Mouse (Mus musculus) c-Kit-positive CD71-negative TER-119-negative erythroid progenitor cells, embryonic 14.5 days (primary cell): ENCODE data around the gene Anxa6.

Experiments used
- DNase-seq: peaks from one replicate; pipeline ENCODE4 v3.0.0-alpha.2; 2013; ENCODE audit warnings: low read depth

Anxa6 gene

DNA sequence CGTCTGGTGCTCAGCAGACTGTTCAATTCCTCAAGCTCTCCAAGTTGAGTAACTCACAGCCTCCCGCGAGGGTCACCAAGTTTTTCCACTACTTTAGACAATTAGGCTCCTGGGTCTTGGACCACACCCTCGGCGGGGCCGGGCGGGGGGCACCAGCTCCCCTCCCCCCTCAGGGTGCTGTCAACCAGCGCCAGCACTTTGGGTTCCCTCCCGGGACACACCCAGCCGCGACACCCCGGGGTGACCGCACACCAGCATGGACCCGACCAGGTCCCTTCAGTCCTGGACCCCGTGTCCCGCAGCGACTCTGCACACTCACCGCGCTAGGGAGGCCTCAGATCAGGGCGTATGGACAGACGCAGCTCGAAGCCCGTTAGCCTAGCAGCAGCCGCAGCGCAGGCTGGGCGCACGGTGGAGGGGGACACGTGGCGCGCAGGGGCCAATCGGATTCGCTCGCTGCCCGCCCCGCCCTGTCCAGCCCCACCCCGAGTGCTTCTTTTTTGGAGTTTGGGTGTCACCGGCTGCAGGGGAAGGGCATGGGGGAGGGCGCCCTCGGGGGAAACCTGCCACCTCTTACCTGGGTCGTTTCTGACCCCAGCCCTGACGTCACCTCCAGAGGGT, at the start of gene Anxa6:
Anxa6 (minus strand) TSS at position 406 of the 621 bp plus-strand sequence.
- peak; percentile 64 for DNase-seq

DNA sequence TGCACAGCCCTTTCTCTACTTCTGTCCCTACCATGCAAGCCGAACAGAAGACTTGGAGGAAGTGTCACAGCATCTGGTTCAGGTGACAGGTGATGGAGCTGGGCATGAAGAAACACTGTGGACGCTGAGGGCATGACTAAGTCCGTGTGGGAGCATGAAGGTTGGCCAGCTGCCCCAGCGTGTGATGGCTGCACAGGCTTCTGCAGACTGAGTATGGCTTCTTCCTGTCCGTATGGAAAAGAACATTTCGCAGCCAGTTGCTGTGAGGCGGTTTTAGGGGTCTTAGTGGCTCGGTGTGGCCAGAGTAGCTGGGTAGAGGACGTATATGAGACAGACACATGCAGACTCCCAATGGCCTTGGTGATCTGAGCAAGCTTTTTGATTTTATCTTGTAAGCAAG, 48.0 kb upstream of the Anxa6 start:
- no peak for DNase-seq

DNA sequence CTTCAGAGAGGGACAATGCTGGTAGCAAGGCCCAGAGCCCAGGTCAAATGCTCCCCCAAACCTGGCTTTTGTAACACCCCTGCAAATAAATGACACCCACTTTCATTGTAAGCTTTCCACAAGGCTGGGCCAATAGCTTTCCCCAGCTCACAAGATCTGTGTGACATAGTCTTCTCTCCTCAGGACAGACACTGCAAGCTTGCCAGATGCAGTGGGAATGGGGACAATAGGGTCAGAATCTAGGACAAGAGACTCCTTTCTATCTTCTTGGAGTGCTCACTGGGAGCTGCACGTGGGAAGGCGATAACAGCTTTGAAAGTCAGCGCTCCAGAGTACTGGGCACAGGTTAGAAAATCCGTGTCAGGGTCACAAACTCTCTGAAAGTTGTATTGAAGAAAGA, 45.9 kb upstream of the Anxa6 start:
- DNase-seq: no peak

DNA sequence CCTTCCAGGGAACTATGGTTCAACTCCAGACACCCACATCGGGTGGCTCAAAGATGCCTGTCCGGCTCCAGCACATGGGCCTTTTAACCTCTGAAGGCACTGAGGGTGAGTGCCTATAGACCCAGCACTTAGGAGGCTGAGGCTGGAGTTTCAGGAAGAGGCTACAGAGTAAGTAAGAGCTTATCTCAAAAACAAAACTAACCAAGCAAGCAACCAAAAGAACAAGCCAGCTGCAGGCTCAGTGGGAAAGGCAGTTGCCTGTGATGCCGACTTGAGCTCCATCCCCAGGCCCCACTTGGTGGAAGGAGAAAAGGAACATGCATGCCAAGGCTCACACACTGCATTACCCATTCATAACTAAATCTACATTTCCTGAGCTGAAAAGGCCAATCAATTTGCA, 45.3 kb upstream of the Anxa6 start:
- DNase-seq: no peak

DNA sequence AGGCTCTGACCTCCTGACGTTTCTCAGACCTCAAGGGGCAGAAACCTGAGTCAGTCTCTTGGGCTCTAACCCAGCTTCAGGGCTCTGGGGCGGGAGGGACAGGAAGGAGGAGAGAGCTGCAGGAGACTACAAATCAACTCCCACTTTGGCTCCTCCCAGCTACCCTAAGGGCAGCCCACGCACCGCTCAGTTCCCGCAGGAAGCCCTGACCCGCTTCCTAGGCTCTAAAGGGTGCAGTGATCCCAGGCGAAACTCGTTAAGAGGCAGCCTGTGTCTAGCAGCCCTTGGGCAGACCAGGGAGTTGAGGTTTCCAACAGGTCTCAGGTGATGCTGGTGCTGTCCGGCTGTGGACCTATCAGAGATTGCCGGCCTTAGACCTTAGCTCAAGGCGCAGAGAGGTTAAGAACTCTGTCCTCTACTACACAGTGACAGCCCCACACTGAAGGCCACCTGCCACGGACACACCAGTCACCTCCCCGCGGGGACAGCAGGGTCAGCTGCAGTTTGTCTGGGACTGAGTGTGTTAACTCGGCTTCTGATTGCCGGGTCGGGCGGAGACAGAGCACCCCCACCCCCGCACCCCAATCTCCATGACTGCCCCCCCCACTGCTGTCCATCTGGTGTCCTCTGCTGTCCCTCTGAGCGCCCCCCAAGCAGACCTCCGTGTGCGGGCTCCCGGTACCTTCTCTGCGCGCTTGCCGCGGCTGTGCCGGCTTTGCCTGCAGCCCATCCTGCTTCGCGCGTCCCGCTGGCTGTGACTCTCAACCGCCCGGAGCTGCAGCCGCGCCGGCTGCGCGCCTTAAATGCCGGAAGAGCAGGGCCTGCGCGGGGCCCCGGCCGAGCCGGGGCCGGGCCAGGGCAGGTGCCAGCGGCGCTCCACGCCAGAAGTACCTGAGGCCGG, 44.3 kb upstream of the Anxa6 start, which contains the start of gene Ccdc69:
Ccdc69 (minus strand) TSS at position 801 of the 901 bp plus-strand sequence.
- peak; percentile 56 for DNase-seq

DNA sequence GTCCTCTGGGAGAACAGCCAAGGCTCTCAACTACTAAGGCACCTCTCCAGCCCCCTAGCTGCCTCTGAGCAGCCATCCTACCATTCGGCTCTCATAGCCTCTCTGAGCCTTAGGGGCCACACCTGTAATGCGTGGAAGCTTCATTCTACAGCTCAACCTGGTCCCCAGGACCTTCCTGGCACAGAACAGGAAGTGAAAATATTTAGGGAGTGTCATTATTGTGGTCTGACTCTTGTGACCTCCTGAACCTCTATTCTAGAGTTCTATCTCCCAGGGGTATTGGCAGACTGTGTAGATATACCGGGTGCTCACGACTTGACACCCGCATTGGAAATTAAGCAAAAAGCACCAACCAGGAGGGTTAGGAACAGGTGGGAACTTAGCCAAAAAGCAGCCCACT, 43.0 kb upstream of the Anxa6 start:
- DNase-seq: no peak

DNA sequence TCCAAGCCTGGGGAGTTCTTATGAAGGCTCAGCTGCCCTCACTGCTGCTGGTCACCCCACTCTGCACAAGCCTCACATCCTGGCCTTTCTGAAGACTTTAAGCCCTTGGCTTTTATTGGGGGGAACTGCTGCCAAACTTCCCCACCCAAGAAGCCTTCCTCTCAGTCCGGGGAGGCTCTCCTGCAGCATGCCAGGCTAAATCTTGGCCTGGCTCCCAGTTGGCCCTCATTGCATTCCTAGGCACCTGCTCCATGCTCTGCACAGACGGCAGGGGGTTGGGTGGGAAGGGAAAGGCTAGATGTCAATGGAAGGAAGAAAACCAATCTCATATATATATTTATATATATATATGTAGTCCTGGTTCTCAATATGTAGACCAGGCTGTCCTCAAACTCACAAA, 42.4 kb upstream of the Anxa6 start:
- DNase-seq: no peak

DNA sequence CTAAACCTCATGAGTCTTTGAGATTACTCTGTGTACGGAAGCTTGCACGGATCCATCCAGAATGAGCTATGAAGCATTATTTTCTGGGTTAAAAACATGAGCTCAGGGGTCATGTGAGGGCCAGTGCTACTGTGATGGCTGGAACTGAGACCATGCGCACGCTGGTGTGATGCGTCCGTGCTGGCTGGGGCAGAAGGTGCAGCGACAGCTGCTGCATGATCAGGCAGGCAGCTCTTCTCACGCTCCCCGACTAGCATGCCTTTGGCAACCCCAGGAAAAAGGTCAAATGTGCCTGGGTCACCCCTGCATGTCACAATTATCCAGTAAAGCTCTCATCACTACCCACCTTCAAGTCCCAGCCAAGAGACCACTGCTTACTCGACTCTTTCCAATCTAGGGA, 39.9 kb upstream of the Anxa6 start:
- no peak for DNase-seq

DNA sequence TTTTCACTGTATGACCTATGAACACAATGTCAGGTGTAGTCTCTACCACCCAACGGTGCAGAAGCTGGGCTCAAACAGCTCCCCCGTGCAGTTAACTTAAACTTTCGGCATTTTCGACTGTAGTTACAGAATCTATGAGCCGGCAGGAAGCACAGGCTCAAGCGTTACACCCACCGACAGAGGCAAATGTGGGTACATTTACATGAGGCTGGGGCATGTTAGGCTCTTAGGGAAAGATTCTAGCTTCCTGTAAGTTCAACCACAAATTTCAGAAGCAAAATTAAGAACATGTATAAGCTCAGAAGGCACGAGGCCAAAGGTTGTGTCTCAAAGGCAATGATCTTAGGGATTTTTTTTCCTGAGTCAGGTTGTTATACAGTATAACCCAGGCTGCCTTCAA, 39.2 kb upstream of the Anxa6 start:
- no peak for DNase-seq

DNA sequence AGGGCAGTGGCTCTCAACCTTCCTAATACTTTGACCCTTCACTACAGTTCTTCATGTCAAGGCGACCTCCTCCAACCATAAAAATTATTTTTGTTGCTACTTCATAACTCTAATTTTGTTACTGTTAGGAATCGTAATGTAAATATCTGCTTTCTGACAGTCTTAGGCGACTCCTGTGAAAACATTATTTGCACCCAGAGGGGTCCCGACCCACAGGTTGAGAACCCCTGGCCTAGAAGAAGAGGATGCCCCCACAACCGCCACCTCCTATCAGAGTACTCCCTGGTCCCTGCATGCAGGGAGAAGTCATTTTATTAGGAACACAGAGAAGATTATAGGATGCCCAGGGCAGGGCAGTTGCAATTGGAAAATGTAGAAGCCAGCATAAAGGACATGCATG, 38.1 kb upstream of the Anxa6 start:
- no peak for DNase-seq

DNA sequence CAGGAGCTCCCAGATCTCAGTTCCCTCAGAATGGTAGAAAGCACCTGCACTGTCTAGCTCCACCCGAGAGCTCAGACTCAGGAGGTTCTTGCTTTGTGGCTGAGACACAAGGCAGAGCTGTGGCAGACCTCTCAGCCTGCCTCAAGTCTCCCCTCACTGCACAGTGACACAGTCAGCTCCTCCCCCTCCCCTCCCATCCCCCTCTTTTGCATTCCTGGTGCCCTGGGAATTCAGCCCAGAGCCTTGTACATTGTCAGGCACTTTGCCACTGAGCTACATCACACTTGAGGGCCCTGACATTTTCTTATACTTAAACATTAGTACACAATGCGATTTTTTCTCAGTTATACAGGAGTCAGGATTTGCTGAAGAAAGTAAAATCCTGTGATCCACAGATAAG, 35.8 kb upstream of the Anxa6 start:
- DNase-seq: no peak

DNA sequence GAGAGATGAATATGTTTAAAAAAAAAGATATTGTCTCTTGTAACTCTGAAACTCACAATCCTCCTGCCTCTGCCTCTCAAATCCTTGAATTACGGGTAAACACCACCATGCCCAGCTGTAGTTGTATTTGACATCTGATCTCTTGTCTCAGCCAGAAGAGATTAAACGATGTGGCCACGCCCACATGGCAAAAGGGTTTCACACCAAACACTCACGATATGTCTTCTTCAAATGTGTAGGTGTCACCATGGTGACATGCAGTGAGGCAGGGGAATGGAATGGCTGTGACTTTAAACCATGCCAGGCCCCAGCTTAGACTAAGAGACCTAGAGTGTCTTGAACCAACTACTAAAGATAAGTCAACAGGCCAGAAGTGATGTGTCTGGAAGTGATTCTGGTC, 33.7 kb upstream of the Anxa6 start:
- DNase-seq: no peak

DNA sequence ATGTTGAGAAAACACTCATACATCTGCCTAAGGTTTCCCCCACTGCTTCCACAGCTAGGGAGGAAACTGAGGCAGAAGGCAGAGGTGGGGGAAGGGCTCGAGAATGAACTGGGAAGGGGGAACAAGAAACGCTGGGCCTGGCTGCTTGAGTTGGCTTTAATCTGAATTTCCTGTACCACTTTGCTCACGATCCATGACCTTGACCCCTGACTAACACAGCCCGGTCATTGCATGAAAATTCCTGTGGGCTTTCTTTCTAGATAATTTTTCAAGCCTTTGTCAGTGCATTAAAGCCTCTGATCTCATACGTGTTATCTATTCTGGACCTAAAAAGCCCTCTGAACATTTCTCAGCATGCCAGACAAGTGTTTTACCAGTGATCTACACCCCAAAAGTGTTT, 29.6 kb upstream of the Anxa6 start:
- no peak for DNase-seq

DNA sequence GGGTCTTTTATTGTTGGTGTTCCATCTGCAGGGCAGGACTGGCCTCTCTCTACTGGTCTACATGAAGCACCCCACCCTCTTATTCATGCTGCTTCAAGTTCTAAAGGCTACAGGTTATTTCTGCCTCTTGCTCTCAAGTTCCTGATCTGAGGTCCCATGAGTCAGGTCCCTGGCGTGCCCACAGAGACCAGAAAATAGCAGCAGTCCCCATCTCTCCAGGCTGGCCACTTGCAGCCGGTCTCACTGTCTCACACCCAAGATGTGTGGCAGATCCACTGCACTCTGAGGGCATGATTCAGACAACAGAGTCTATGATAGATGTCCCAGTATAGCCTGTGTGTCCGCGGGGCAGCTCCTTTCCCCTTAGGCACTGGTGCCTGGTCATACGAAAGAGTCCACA, 27.6 kb upstream of the Anxa6 start:
- no peak for DNase-seq

DNA sequence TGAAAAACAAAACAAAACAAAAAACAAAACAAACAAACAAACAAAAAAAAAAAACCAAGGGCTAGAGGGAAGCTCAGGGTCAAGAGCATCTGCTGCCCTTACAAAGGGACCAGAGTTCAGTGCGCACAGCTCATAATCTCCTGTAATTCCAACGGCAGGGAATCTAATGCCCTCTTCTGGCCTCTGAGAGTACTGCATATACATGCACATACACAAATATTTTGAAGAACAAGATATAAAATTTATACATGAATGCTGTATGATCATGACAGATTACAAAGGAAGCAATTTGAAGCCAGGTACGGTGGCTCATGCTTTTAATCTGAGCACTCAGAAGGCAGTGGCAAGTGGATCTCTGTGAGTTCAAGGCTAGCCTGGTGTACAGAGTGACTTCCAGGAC, 24.3 kb upstream of the Anxa6 start:
- no peak for DNase-seq

DNA sequence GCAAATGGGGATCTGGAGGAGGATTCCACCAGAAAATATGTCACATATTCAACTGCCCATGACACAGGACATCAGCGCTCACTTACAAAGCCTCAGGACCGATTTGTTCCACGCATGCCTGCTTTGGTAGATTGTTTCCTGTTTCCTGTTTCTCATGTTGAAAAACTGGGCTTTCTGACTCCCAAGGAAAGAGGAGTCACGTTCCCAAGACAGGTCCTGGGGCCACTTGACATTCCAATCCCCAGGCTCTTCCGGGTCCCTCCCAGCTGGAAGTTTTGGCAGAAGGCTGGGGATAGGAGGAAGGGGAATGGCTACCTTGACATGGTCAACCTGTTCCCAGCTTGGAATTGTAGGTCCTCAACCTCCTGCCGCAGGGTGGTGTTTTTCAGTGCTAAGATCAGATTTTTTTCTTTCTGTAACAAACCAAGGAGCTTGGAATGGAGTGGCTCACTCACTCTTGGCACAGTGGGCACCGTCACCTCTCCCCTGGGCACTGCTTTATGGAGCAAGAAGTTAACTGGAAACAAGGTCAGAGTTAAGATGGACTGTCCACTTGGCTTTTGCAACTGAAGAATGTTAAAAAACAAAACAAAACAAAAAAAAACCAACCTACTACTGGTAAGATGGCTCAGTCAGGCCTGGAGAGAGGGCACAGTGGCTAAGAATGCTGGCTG, 17.7 kb upstream of the Anxa6 start:
- no peak for DNase-seq

DNA sequence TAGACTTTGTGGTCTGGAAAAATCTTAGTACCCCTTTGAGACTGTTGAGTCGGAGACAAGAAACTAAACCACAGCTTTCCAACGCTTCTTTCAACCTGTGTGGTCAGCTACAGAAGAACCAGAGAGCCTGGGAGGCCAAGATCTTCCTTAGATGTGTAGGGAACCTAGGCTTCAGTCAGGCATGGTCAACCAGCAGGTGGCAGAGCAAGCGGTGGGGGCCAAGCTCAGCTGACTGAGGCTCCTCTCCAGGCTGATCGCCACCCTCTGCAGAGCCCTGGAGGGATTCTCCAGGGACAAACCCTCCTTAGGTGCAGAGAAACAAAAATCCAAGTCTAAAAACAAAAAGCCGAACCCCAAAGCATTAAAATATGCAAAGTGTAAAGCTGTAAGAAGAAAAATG, 13.4 kb upstream of the Anxa6 start:
- DNase-seq: no peak

DNA sequence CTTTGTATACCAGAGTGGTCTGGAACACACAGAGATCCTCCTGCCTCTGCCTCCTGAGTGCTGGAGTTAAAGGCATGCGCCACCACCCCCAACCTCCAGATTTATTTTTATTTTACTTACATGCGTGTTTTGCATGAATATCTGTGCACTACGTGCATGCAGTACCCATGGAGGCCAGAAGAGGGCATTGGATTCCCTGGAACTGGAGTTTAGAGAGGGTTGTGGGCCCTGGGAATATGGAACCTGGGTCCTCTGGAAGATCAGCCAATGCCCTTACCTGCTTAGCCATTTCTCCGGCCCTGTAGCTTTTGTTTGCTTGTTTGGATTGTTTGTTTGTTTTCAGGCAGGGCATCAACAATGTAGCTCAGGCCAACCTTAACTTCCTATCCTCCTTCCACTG, 8.1 kb upstream of the Anxa6 start:
- DNase-seq: no peak

DNA sequence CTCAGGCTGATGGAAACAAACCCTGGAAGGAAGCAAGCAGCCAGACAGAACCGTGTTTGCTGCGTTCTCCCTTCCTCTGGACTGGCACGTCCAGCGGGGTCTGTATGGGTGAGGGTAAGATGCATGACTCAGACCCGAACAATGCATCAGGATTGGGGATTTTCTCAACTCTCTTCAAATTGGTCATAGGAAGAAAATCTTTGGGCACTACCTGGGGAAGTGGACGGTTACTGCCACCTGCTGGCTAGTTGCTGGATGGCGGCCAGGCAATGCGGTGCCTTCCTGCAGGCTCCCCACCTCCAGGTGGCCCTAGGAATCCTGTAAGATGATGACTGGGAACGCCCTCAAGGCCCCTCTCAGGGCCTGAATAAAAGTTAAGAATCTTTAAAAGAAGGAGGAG, 6.3 kb upstream of the Anxa6 start:
- DNase-seq: peak; percentile 60

DNA sequence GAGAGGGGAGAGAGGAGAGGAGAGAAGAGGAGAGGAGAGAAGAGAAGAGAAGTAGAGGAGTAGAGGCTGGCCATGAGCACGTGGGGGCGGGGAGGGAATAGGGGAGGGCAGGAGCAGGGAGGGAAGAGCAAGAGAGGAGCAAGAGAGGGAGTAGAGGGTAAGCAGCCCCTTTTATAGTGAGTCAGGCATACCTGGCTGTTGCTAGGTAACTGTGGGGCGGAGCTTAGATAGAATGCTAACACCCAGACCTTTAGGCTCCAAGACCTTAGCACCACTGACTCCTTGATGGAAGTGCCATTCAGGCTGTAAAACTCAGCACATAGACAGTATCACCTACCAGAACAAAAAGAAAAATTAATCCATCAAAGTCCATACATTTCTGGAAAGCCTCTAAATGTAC, 3.4 kb upstream of the Anxa6 start:
- no peak for DNase-seq

DNA sequence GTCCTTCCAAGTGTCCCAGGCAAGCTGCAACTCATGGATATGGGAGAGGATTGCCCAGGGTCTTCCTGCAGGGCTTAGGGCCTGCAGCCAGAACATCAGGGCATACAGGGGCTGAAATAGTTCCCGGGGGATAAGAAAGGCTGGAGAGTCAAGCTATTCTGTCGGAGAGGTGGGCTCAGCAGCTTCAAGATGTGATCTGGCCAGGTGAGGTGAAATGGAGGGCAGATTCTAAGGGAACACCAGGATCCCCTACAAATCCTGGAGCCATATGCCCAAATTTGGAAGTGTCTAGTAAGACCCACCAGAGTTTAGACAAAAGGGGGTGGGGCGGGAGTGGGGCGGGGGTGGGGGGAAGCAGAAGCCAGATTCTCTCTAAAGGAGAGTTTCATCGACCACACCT, 959 bp downstream of the Anxa6 start:
- DNase-seq: no peak

DNA sequence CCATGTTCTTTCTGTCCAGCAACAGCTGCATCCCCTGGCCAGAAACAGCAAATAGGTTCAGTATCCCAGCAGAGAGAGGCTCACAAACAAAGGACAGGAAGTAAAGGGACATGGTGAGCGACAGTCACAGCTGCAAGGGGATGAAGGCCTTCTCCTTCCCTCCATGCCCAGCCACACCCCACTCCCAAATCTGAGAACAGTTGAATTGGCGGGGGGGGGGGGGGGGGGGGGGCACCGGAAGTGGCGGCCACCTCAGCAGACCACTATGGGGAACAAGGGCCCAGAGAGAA, 1.3 kb downstream of the Anxa6 start:
- no peak for DNase-seq

DNA sequence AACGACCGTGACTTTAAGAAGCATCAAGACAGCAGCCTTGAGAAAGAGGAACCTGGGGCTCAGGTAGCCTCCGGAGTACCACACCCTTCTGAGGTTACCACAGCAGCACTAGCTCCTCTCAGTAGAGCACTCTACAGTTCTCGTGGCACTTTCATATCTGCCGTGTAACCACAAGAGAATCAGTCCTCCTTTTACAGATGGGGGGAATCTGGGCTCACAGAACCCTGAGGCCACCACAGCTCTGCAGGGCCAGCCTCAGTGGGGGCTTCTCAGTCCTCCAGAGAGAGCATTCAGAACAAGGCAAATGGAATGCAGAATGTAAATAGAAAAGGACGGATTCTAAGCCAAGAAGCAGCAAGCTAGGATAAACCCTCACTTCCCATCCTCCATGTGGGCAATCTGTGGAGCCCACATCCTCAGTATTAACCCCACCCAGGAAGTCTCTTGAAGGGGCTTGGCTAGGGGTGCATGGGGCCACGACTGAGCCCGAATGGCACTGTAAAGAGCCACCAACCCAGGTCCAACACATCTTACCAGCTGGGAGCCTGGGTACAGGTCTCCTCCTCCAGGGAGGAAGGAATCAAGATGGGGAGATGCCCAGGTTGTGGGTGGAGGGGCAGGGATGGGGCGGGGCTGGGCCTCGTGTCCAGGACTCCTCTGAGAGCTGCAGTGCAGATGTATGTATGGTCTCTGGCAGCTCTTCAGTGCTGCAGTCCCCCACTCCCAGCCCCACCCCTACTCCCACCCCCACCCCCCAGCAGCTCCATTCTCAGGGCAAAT, 1.8 kb downstream of the Anxa6 start:
- no peak for DNase-seq
